Mouse (Mus musculus): ENCODE data around the gene Ctso. TPM values are rescaled to one million over a fixed set of nuclear protein-coding genes. Genes with fewer than 3 reads are reported as not detected.

The Ctso gene
- polyA plus RNA-seq, 1 experiment from 2014 or later = 15.3 TPM

DNA sequence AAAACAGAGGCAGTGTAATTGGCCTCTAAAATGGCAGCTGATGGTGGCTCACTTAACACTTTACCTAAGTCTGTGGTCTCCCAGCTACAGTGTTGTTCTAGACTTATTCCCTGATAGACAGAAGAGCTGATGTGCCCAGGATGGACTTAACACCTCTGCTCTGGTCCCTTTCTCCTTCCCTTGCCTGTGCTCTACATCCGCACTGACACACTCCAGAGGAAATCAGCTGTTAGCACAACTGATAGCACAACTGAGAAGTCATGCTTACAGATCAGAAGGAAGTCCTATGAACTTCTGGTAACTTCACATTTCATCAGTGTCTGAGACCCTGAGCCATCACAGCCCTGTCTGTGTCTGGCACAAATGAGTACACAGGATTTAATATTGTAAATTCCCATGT is 3.3 kb upstream of the Ctso start:
- Histone ChIP-seq H3K4me3 (ENCODE audit: low read depth, low read length) (no peak overlapping the region), H3K4me1 (ENCODE audit: insufficient read depth) (no peaks in the 10 kb centered on the region), H3K27ac (ENCODE audit: low read depth) (no peak overlapping the region), H3K4me2 (no peak overlapping the region), H3K9ac (no peak overlapping the region), H3K36me3 (ENCODE audit: insufficient read depth) (no peaks in the 10 kb centered on the region), H3K27me3 (ENCODE audit: insufficient read depth, low read length) (no peaks in the 10 kb centered on the region), H3K9me3 (ENCODE audit: low read depth, low read length) (no peaks in the 10 kb centered on the region)
- DNase-seq (no peak), ATAC-seq (ENCODE audit: insufficient read depth) (no peak)
- WGBS = 59% methylated on average over 1 of the region's 1 CpGs
- TF ChIP-seq CTCF (IDR thresholded peaks at IDR 0.05; ENCODE audit: low read depth) = no peak

DNA sequence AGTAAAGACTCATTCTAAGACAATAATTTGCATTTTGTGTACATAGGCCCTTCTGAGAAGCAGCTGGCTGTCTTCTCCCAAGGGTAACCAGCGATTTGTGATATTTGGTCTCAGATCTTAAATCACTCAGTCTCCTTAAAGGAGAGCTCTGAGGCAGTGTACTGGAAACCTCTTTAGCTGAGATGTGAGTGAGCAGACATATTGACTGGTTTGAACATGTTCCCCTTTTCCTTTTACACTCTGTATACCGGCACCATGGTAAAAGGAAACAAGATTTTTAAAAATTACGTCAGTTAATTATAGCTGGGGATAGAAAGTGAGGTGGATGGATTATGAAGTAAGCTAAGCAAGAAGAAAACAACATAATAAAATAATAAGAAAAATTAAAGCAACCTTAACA is 706 bp upstream of the Ctso start:
- Histone ChIP-seq H3K4me2 (no peak overlapping the region), H3K36me3 (ENCODE audit: insufficient read depth) (no peaks in the 10 kb centered on the region), H3K27me3 (ENCODE audit: insufficient read depth, low read length) (no peaks in the 10 kb centered on the region), H3K27ac (ENCODE audit: low read depth) (no peak overlapping the region), H3K9me3 (ENCODE audit: low read depth, low read length) (no peaks in the 10 kb centered on the region), H3K4me3 (ENCODE audit: low read depth, low read length) (no peak overlapping the region), H3K9ac (no peak overlapping the region), H3K4me1 (ENCODE audit: insufficient read depth) (no peaks in the 10 kb centered on the region)
- no peak for ATAC-seq (ENCODE audit: insufficient read depth)
- DNase-seq = no peak
- no peak for TF ChIP-seq CTCF (IDR thresholded peaks at IDR 0.05; ENCODE audit: low read depth)
- 70% methylated on average over 3 of the region's 3 CpGs for WGBS

- TF ChIP-seq CTCF (IDR thresholded peaks at IDR 0.05; ENCODE audit: low read depth) = no peak
- no peak for ATAC-seq (ENCODE audit: insufficient read depth)
- 82% methylated on average over 4 of the region's 4 CpGs for WGBS
- Histone ChIP-seq H3K4me3 (ENCODE audit: low read depth, low read length) (no peak overlapping the region), H3K4me1 (ENCODE audit: insufficient read depth) (no peaks in the 10 kb centered on the region), H3K36me3 (ENCODE audit: insufficient read depth) (no peaks in the 10 kb centered on the region), H3K27me3 (ENCODE audit: insufficient read depth, low read length) (no peaks in the 10 kb centered on the region), H3K9ac (no peak overlapping the region), H3K9me3 (ENCODE audit: low read depth, low read length) (no peaks in the 10 kb centered on the region), H3K4me2 (peak overlapping the region; percentile 54), H3K27ac (ENCODE audit: low read depth) (no peak overlapping the region)
- DNase-seq = no peak
These were observed 947 bp downstream of the Ctso start for GRCm38 (mm10) chr3:81933348-81933747.

- Histone ChIP-seq H3K4me1 (ENCODE audit: insufficient read depth) (no peaks in the 10 kb centered on the region), H3K36me3 (ENCODE audit: insufficient read depth) (no peaks in the 10 kb centered on the region), H3K27ac (ENCODE audit: low read depth) (no peak overlapping the region), H3K4me3 (ENCODE audit: low read depth, low read length) (no peak overlapping the region), H3K9me3 (ENCODE audit: low read depth, low read length) (no peaks in the 10 kb centered on the region), H3K9ac (no peak overlapping the region), H3K4me2 (no peak overlapping the region), H3K27me3 (ENCODE audit: insufficient read depth, low read length) (no peaks in the 10 kb centered on the region)
- 31% methylated on average over 3 of the region's 3 CpGs for WGBS
- ATAC-seq (ENCODE audit: insufficient read depth) (no peak), DNase-seq (peak; percentile 13)
- TF ChIP-seq CTCF (IDR thresholded peaks at IDR 0.05; ENCODE audit: low read depth) = no peak
These were observed 6.5 kb downstream of the Ctso start for GRCm38 (mm10) chr3:81938924-81939323.

GRCm38 (mm10) chr3:81942341-81942740 is 9.9 kb downstream of the Ctso start:
- no peak overlapping the region for H3K9ac ChIP-seq
- H3K4me3 ChIP-seq (ENCODE audit: low read depth, low read length) = no peak overlapping the region
- no peak overlapping the region for H3K4me2 ChIP-seq
- H3K4me1 ChIP-seq (ENCODE audit: insufficient read depth) = no peaks in the 10 kb centered on the region
- H3K36me3 ChIP-seq (ENCODE audit: insufficient read depth) = no peaks in the 10 kb centered on the region
- ATAC-seq (ENCODE audit: insufficient read depth) = no peak
- no peak for DNase-seq
- H3K9me3 ChIP-seq (ENCODE audit: low read depth, low read length) = no peaks in the 10 kb centered on the region
- H3K27ac ChIP-seq (ENCODE audit: low read depth) = no peak overlapping the region
- H3K27me3 ChIP-seq (ENCODE audit: insufficient read depth, low read length) = no peaks in the 10 kb centered on the region
- TF ChIP-seq CTCF (IDR thresholded peaks at IDR 0.05; ENCODE audit: low read depth) = no peak
- WGBS = 80% methylated on average over 3 of the region's 3 CpGs

DNA sequence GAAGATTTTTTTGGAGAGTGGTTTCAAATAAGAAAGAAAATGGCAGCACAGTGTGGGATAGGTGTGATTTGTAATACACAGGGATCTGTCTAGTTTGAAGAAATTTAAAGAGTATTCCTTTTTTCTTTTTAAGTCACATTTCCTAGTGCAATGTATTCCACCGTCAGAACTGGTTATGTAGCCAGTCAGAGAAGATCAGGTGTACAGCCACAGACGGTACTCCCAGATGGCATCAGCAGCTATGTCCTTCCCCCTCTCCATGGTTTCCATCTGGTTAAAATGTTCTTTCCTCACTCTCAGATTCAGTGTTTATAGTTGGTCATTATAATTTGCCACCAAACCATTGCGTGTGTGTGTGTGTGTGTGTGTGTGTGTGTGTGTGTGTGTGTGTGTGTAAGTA is 10.7 kb downstream of the Ctso start:
- ATAC-seq (ENCODE audit: insufficient read depth) (no peak), DNase-seq (no peak)
- H3K36me3 ChIP-seq (ENCODE audit: insufficient read depth) = no peaks in the 10 kb centered on the region
- no peak overlapping the region for H3K4me2 ChIP-seq
- WGBS = 86% methylated on average over 3 of the region's 3 CpGs
- no peaks in the 10 kb centered on the region for H3K4me1 ChIP-seq (ENCODE audit: insufficient read depth)
- H3K27me3 ChIP-seq (ENCODE audit: insufficient read depth, low read length) = no peaks in the 10 kb centered on the region
- H3K9ac ChIP-seq = no peak overlapping the region
- H3K9me3 ChIP-seq (ENCODE audit: low read depth, low read length) = no peaks in the 10 kb centered on the region
- H3K4me3 ChIP-seq (ENCODE audit: low read depth, low read length) = no peak overlapping the region
- TF ChIP-seq CTCF (IDR thresholded peaks at IDR 0.05; ENCODE audit: low read depth) = no peak
- H3K27ac ChIP-seq (ENCODE audit: low read depth) = no peak overlapping the region

DNA sequence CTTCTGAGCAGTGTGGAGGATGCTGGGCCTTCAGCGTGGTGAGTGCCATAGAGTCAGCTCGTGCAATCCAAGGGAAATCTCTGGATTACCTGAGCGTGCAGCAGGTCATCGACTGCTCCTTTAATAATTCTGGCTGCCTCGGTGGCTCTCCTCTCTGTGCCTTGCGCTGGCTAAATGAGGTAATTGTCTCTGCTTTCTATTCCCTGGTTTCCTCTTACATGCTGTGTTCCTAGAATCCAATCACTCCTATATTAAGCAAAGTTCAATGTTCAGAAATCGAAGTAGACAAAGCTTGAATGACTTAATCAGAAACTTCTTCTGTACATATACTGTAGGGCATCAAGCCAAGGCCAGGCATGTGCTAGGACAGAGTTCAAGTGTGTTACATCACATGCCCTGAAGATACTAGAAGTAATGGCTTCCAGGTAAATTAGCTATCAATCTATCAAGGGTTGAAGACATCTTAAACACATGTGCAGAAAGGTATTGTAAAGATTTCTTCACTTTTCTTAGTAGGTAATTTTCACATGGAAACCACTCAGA is 12.5 kb downstream of the Ctso start:
- Histone ChIP-seq H3K9me3 (ENCODE audit: low read depth, low read length) (no peaks in the 10 kb centered on the region), H3K36me3 (ENCODE audit: insufficient read depth) (no peaks in the 10 kb centered on the region), H3K4me2 (no peak overlapping the region), H3K27ac (ENCODE audit: low read depth) (no peak overlapping the region), H3K4me1 (ENCODE audit: insufficient read depth) (no peaks in the 10 kb centered on the region), H3K9ac (no peak overlapping the region), H3K27me3 (ENCODE audit: insufficient read depth, low read length) (no peaks in the 10 kb centered on the region), H3K4me3 (ENCODE audit: low read depth, low read length) (no peak overlapping the region)
- no peak for ATAC-seq (ENCODE audit: insufficient read depth)
- WGBS = 91% methylated on average over 7 of the region's 7 CpGs
- TF ChIP-seq CTCF (IDR thresholded peaks at IDR 0.05; ENCODE audit: low read depth) = no peak
- no peak for DNase-seq

DNA sequence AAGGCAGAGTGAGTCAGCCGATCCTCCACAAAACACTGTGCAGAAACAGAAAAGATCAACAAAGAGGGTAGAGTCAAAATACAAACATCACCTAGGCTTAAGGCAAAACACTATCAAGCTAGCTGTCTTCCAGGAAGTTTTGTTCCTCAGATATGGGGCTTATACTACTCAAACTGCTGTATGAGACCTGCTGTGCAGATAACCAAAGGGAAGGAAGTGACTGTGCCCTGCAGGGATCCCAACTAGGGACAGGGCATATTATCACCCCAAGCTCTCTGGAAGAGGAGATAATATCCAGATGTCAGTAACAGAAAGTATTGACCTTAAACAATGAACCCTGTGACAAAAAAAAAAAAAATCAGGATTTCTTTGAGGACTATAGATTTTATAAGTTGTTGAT is 16.6 kb downstream of the Ctso start:
- Histone ChIP-seq H3K4me3 (ENCODE audit: low read depth, low read length) (no peak overlapping the region), H3K9ac (no peak overlapping the region), H3K27ac (ENCODE audit: low read depth) (no peak overlapping the region), H3K9me3 (ENCODE audit: low read depth, low read length) (no peaks in the 10 kb centered on the region), H3K4me2 (no peak overlapping the region), H3K27me3 (ENCODE audit: insufficient read depth, low read length) (no peaks in the 10 kb centered on the region), H3K4me1 (ENCODE audit: insufficient read depth) (no peaks in the 10 kb centered on the region), H3K36me3 (ENCODE audit: insufficient read depth) (no peaks in the 10 kb centered on the region)
- TF ChIP-seq CTCF (IDR thresholded peaks at IDR 0.05; ENCODE audit: low read depth) = no peak
- ATAC-seq (ENCODE audit: insufficient read depth) = no peak
- no peak for DNase-seq
- WGBS = 78% methylated on average over 1 of the region's 1 CpGs

Measured in lung, embryonic 14.5 days (tissue).